Comparison of ENCODE assay signal across 11 mouse cellular contexts in the genomic region with DNA sequence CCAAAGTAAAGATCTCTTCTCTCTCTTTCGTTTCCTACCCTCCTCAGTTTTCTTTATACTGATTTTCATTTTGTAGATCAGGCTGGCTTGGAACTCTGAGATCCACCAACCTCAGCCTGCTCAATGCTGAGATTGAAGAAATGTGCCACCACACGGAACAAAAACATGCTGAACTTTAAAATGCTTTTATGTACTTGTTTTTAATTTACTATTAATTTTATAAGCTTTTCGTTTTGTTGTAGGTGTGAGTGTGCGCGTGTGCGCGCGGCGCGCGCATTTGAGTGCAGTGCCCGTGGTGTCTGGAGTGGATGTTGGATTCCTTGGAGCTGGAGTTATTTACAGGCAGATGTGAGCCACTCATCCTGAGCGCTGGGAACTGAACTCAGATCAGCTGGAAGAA. TPM values are rescaled to one million over a fixed set of nuclear protein-coding genes. Genes with fewer than 3 reads are reported as not detected.
DNase-seq lines count a peak whose midpoint lies in the region; ATAC-seq and TF ChIP-seq lines count a peak whose summit lies in the region.
"Had no signal": no experiment of that assay in that cellular context is flagged by ENCODE, and none has a peak within 500 bp of the region (broad histone marks: within the 10 kb centered on the region; RNA-seq: fewer than 3 reads in every experiment).

No protein-coding gene starts in this region.

- peak overlapping the region; percentile 100; the same call in 1 of the 2 replicates for H3K27ac ChIP-seq in heart, embryonic 13.5 days (replicated peaks)
- H3K27ac ChIP-seq in hindbrain, embryonic 15.5 days (replicated peaks) = no peak overlapping the region
- peak overlapping the region; percentile 100; the same call in 1 of the 2 replicates for H3K27ac ChIP-seq in liver, postnatal 0 days (ENCODE audit: low read depth)

- no peak for DNase-seq in heart, adult 8-10 months (ENCODE audit: low spot score)
- DNase-seq in lung, postnatal 36 days = peak; percentile 22
- DNase-seq in lung, postnatal 25 days (ENCODE audit: low spot score) = no peak
- DNase-seq in liver, postnatal 0 days = no peak
- no peak for DNase-seq in urinary bladder, postnatal 14 days (ENCODE audit: low spot score)
- DNase-seq: right cerebral cortex, postnatal 14 days had no signal

- H3K4me1 ChIP-seq in heart, embryonic 13.5 days = peaks cover 25% of the 10 kb centered on the region
- H3K4me1 ChIP-seq in hindbrain, embryonic 15.5 days (replicated peaks) = peaks cover 24% of the 10 kb centered on the region
- H3K4me1 ChIP-seq in liver, postnatal 0 days (ENCODE audit: insufficient read depth) = peaks cover 23% of the 10 kb centered on the region

- TF ChIP-seq CTCF in liver, postnatal 0 days (IDR thresholded peaks at IDR 0.05; ENCODE audit: low read depth) = no peak

- H3K9me3 ChIP-seq in heart, embryonic 13.5 days = no peaks in the 10 kb centered on the region
- no peaks in the 10 kb centered on the region for H3K9me3 ChIP-seq in hindbrain, embryonic 15.5 days
- no peaks in the 10 kb centered on the region for H3K9me3 ChIP-seq in liver, postnatal 0 days (ENCODE audit: low read length)
- H3K9me3 ChIP-seq: forebrain, embryonic 13.5 days had no signal

- H3K9ac ChIP-seq in heart, embryonic 13.5 days = no peak overlapping the region
- H3K9ac ChIP-seq in hindbrain, embryonic 15.5 days = no peak overlapping the region
- no peak overlapping the region for H3K9ac ChIP-seq in liver, postnatal 0 days (replicated peaks)

- H3K4me2 ChIP-seq in heart, embryonic 13.5 days = peak overlapping the region; percentile 70
- H3K4me2 ChIP-seq in hindbrain, embryonic 15.5 days = peak overlapping the region; percentile 54; the same call in 1 of the 2 replicates
- peak overlapping the region; percentile 70 for H3K4me2 ChIP-seq in liver, postnatal 0 days (ENCODE audit: low read depth, low read length)

- H3K36me3 ChIP-seq in heart, embryonic 13.5 days = peaks cover 14% of the 10 kb centered on the region
- peaks cover 1% of the 10 kb centered on the region; the same call in 1 of the 2 replicates for H3K36me3 ChIP-seq in hindbrain, embryonic 15.5 days
- peaks cover 5% of the 10 kb centered on the region for H3K36me3 ChIP-seq in liver, postnatal 0 days (replicated peaks; ENCODE audit: insufficient read depth, low read length)

- no peaks in the 10 kb centered on the region for H3K27me3 ChIP-seq in heart, embryonic 13.5 days (replicated peaks)
- H3K27me3 ChIP-seq in hindbrain, embryonic 15.5 days = no peaks in the 10 kb centered on the region
- H3K27me3 ChIP-seq in liver, postnatal 0 days (ENCODE audit: insufficient read depth, low read length) = no peaks in the 10 kb centered on the region
- H3K27me3 ChIP-seq: forebrain, embryonic 13.5 days had no signal

- ATAC-seq in heart, embryonic 13.5 days (ENCODE audit: extremely low read depth, insufficient number of reproducible peaks, low FRiP score, low TSS enrichment) = no peak
- ATAC-seq in hindbrain, embryonic 15.5 days (ENCODE audit: low FRiP score, low read depth) = no peak
- no peak for ATAC-seq in liver, postnatal 0 days

- no peak for TF ChIP-seq EP300 in liver, postnatal 0 days (IDR thresholded peaks at IDR 0.05; ENCODE audit: low read depth)

- H3K4me3 ChIP-seq in heart, embryonic 13.5 days = peak overlapping the region; percentile 95
- H3K4me3 ChIP-seq in hindbrain, embryonic 15.5 days = no peak overlapping the region
- no peak overlapping the region for H3K4me3 ChIP-seq in liver, postnatal 0 days (ENCODE audit: low read depth, low read length)

- 78% methylated on average over 13 of the region's 13 CpGs for WGBS in heart, embryonic 13.5 days
- 86% methylated on average over 13 of the region's 13 CpGs for WGBS in hindbrain, embryonic 15.5 days
- 87% methylated on average over 13 of the region's 13 CpGs for WGBS in liver, postnatal 0 days (ENCODE audit: insufficient replicate concordance)

RNA-seq across cellular contexts. Expression of a gene that starts 0.9 kb away (rescaled TPM):
- polyA plus RNA-seq in heart, embryonic 13.5 days (2015; fragmentation: Nextera tagmentation; extraction: Ambion mirVana) = 18.0 and 18.8 TPM in 2 replicates
- 10 to 100 TPM; 45.0 to 59.5 (median 55.1) TPM for total RNA-seq in heart, adult 8-10 months (2022)
- 21.5 and 23.0 TPM in 2 replicates for polyA plus RNA-seq in hindbrain, embryonic 15.5 days (2015; fragmentation: Nextera tagmentation; extraction: Ambion mirVana)
- 10.2 and 10.7 TPM in 2 replicates for polyA plus RNA-seq in liver, postnatal 0 days (2015; fragmentation: Nextera tagmentation; extraction: Ambion mirVana)

RNA-seq across cellular contexts. Expression of a gene that starts 30.3 kb away (rescaled TPM):
- polyA plus RNA-seq in heart, embryonic 13.5 days (2015; fragmentation: Nextera tagmentation; extraction: Ambion mirVana) = 24.6 and 29.4 TPM in 2 replicates
- 10 to 100 TPM; 18.7 to 24.8 (median 21.1) TPM for total RNA-seq in heart, adult 8-10 months (2022)
- 13.6 and 13.7 TPM in 2 replicates for polyA plus RNA-seq in hindbrain, embryonic 15.5 days (2015; fragmentation: Nextera tagmentation; extraction: Ambion mirVana)
- 14.2 and 15.2 TPM in 2 replicates for polyA plus RNA-seq in liver, postnatal 0 days (2015; fragmentation: Nextera tagmentation; extraction: Ambion mirVana)

RNA-seq across cellular contexts. Expression of a gene that starts 53.5 kb away (rescaled TPM):
- 0.13 TPM in 1 of 2 replicates, not detected in the other for polyA plus RNA-seq in heart, embryonic 13.5 days (2015; fragmentation: Nextera tagmentation; extraction: Ambion mirVana)
- under 1 TPM in 1 of 4 experiments, not detected in 3; 0.09 TPM for total RNA-seq in heart, adult 8-10 months (2022)
- 0.20 TPM in 1 of 2 replicates, not detected in the other for polyA plus RNA-seq in hindbrain, embryonic 15.5 days (2015; fragmentation: Nextera tagmentation; extraction: Ambion mirVana)
- polyA plus RNA-seq in liver, postnatal 0 days (2015; fragmentation: Nextera tagmentation; extraction: Ambion mirVana) = 0.09 TPM in 1 of 2 replicates, not detected in the other
- total RNA-seq: adrenal gland, postnatal 14 days; left cerebral cortex, adult 18-20 months had no signal
- polyA plus RNA-seq: forebrain, embryonic 13.5 days had no signal
